Mouse (Mus musculus) lung, postnatal 14 days (tissue): ENCODE data around the gene Fam53a.

Experiments used
- DNase-seq: peaks from one replicate; pipeline ENCODE4 v3.0.0; 2021

Gene Fam53a

DNA sequence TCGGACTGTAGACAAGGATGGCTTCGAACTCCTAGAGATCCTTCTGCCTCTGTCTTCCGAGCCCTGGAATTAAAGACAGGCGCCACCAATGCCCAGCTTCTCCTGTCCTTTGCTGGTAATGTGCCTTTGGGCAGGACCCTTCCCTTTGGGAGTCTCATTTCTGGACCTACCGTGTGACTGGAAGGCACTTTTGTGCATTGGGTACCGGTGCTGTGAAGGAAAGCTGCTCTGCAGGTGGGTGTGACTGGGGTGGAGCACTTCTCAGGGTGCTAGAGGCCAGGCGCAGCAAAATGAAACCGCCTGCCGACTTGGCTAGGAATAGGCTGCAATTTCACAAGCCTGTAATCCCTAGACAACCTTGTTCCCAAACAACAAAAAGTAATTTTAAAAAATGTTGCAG lies 626 bp upstream of the Fam53a start:
- peak; percentile 38 for DNase-seq

DNA sequence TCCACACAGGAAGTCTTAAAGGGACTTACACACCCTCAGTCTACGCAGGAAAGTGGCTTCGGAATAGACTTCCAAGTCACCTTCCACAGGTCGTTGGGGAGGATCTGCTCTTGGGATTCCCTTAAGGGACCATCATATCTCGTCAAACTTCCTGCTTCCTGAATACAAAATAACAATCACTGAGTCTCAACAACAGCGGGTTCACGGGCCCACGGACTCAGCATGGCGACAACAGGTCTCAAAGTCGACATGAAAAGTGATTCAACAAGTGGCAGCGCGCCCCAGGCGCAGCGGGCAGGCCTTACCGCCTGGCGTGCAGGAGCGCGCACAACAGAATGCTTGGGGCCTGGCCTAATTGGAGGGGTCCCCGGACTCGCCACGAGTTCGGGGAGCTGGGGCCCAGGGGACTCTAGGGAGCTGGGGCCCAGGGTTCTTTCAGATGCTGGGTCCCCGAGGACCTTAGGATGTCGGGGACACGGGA lies 575 bp downstream of the Fam53a start:
- peak; percentile 42 for DNase-seq

DNA sequence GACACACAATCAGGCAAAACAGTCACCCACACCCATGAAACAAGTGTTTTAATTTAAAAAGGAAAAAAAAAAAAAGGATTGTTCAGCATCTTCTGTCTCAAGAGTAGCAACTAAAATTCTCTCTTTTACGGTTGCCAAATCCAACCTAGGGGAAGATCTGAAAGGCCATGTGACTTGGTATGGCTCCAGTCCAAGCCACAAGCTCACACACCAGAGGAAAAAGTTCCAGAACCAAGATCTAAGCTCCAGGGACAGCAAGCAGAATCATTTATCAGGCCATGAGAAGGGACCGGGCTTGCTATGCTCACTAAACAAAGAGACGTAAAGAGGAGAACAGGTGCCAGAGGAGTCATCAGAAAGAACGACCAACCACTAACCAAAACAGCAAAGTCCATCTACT lies 1.5 kb downstream of the Fam53a start:
- DNase-seq = peak; percentile 17

DNA sequence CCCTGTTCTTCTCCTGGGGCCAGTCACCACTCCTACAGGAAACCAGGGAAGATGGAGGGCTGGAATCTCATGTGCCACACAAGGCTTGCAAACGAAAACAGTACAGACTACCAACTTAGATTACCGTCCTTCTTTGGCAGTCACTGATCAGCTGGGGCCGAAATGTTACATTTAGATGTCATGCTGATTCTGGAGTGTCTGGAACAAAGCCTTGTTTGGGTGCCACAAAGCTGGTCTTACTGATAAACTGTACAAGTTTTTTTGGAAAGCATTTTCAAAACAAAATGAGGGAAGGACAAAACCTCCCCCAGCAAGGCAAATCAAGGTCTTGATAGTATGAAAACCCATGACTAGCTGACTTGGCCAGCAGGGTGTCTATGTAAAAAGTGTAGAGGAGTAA lies 5.7 kb downstream of the Fam53a start:
- no peak for DNase-seq

GRCm38 (mm10) chr5:33622671-33623070 lies 6.8 kb downstream of the Fam53a start:
- no peak for DNase-seq

GRCm38 (mm10) chr5:33614391-33614790 lies 15.0 kb downstream of the Fam53a start:
- no peak for DNase-seq

DNA sequence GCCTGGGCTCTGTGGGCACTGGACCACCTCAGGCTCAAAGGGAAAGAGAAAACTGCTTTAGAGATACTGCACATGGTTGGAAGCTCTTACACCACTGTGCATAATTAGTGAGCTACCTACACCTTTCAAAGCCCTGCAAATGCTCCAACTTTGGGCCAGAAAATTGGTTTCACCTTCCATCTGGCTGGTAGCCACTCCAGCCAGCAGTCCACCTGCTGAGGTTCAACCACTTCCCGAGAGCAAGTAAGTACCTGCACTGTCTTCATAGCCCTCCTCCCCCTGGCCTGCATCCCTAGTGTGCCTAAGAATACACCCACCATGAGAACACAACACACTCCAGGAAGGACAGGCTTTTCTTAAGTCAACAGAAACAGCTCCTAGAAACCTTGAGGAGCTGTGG lies 17.6 kb downstream of the Fam53a start:
- no peak for DNase-seq

- no peak for DNase-seq
Measured at GRCm38 (mm10) chr5:33609226-33609625, 20.2 kb downstream of the Fam53a start.

DNA sequence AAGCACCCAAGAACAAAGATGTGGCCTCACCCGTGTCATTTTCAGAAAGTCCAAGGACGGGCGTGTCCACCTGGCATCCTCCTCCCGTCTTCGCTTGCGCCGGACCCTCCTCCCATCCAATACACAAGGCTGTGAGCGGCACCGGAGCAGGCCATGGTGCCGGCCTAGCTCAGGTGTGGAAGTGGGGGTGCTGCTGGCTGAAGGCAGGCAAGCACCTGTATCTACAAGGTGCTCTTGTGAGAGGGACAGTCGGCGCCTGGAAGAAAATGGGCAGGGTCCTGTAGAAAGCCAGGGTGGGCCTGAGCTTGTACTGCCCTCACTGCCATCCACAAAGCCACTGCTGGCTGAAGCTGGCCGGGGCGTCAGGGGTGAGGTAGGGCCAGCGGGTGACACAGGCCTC lies 22.0 kb downstream of the Fam53a start:
- DNase-seq = no peak

GRCm38 (mm10) chr5:33606631-33607030 lies 22.8 kb downstream of the Fam53a start:
- DNase-seq = no peak

DNA sequence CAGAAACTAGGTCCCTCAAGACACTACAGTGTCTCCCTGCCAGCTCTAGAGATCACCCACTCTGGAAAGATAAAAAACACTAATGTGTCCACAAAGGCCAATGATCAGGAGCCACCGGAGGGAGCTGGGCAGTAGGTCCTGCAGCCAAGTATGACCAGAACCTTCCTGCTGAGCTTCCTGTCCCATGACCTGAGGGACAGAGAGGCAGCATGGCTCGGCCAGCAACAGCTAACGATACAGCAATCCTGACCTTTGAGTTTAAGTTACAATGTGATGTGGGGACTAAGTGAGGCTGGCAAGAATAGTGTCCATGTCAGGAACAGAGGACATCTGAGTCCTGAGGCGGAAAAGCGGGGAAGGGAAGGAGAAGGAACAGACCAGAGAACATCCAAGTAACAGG lies 24.1 kb downstream of the Fam53a start:
- DNase-seq = no peak

DNA sequence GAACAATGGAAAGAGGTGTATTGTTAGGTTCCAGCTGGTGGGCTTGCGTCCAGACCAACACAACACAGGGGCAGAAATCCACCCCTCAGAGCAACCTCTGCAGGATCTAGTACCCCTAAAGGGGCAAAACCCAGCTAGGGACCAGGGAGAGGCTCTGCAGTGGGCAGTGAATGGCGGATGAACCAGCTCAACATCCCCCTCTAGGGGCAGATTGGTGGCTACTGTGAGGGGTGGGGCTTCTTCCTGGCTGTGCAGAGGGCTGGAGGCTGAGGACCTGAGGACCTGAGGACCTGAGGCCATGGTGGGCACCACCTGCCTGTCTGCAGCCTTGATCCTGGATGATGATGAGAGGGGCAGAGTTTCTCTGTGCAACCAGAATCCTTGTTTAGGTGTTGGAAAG lies 35.8 kb downstream of the Fam53a start:
- DNase-seq = no peak

- peak; percentile 79 for DNase-seq
Measured at GRCm38 (mm10) chr5:33589221-33589888, 40.1 kb downstream of the Fam53a start.

- no peak for DNase-seq
Measured at GRCm38 (mm10) chr5:33588066-33588465, 41.4 kb downstream of the Fam53a start.

- no peak for DNase-seq
Measured at GRCm38 (mm10) chr5:33587498-33588058, 41.9 kb downstream of the Fam53a start.

DNA sequence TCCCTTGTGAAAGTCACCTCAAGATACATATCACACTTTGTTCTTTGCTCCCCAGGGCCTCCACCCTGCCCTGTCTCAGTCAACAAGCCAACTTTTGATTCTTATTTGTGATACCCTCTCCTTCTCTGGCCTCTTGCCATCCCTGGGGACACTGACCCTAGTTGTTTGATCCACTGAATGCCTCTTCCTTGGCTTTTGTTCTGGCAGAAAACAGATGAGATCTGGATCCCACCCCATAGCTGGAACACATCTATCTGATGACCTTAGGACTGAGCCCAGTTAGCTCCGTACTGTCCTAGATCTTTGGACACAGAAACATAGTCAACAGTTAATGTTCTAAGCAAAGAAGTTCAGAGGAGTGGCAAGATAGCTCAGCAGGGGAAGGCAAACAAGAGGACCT lies 49.1 kb downstream of the Fam53a start:
- DNase-seq = peak; percentile 37

- no peak for DNase-seq
Measured at GRCm38 (mm10) chr5:33574207-33574606, 55.2 kb downstream of the Fam53a start.

DNA sequence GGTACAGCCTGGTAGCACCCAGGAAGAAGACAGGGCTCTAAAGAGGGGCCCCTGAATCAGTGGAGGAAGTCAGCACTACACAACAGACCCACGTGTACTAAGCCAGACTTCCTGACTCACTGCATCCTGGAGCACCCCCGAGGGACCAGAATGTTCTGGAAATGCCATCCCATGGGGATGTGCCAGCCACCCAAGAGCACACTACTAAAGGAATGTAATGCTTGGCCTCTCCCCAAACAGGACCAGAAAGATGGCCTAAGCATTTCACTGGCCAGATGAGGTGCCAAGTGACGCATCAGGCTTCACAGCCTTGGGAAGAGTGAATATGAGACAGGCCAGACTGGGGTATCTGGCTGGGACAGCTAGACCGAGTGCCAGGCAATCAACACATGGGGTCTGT lies 63.5 kb downstream of the Fam53a start:
- no peak for DNase-seq

GRCm38 (mm10) chr5:33556277-33556995 lies 73.0 kb downstream of the Fam53a start:
- DNase-seq = no peak
